8 mouse cellular contexts compared by ENCODE assay signal in genomic region chr7:80400571-80400970, GRCm38 (mm10). TPM values are rescaled to one million over a fixed set of nuclear protein-coding genes. Genes with fewer than 3 reads are reported as not detected.
A peak's percentile ranks its signal among the peaks of the same experiment; 100 is the strongest.
DNase-seq lines count a peak whose midpoint lies in the region; ATAC-seq and TF ChIP-seq lines count a peak whose summit lies in the region.

No protein-coding gene starts in this region.

- no peak for TF ChIP-seq CTCF in forebrain, postnatal 0 days (IDR thresholded peaks at IDR 0.05; ENCODE audit: low read depth)

- no peaks in the 10 kb centered on the region for H3K27me3 ChIP-seq in lung, embryonic 16.5 days (ENCODE audit: control insufficient read depth, insufficient read depth, low read depth, low read length)
- no peaks in the 10 kb centered on the region for H3K27me3 ChIP-seq in forebrain, postnatal 0 days (ENCODE audit: insufficient read depth, low read length)
- H3K27me3 ChIP-seq in limb, embryonic 10.5 days (ENCODE audit: low read depth, poor library complexity, severe bottlenecking) = peaks cover 21% of the 10 kb centered on the region
- no peaks in the 10 kb centered on the region for H3K27me3 ChIP-seq in stomach, embryonic 15.5 days (replicated peaks)

- 0 out of 2 replicates have a peak overlapping the region, but pooled peaks have one; percentile 12 for H3K27ac ChIP-seq in lung, embryonic 16.5 days (ENCODE audit: low read length)
- no peak overlapping the region for H3K27ac ChIP-seq in forebrain, postnatal 0 days (ENCODE audit: low read depth, low read length)
- peak overlapping the region; percentile 96 for H3K27ac ChIP-seq in limb, embryonic 10.5 days
- H3K27ac ChIP-seq in stomach, embryonic 15.5 days = peak overlapping the region; percentile 11

- DNase-seq in lung, adult 18-20 months = no peak
- DNase-seq in forebrain, postnatal 0 days = no peak
- no peak for DNase-seq in limb, embryonic 10.5 days (ENCODE audit: low spot score)
- no peak for DNase-seq in urinary bladder, adult 2 months (ENCODE audit: low spot score)
- no peak for DNase-seq in gastrocnemius, adult 18-20 months (ENCODE audit: low spot score)

- peak overlapping the region; percentile 95 for H3K4me2 ChIP-seq in lung, embryonic 16.5 days (ENCODE audit: low read depth, low read length)
- H3K4me2 ChIP-seq in forebrain, postnatal 0 days (ENCODE audit: low read depth) = peak overlapping the region; percentile 95
- peak overlapping the region; percentile 94; the same call in 1 of the 2 replicates for H3K4me2 ChIP-seq in stomach, embryonic 15.5 days

- peaks cover 19% of the 10 kb centered on the region for H3K36me3 ChIP-seq in lung, embryonic 16.5 days (ENCODE audit: control insufficient read depth, insufficient read depth, low read length)
- H3K36me3 ChIP-seq in forebrain, postnatal 0 days (ENCODE audit: insufficient read depth) = peaks cover 22% of the 10 kb centered on the region
- peaks cover 31% of the 10 kb centered on the region for H3K36me3 ChIP-seq in limb, embryonic 10.5 days
- peaks cover 19% of the 10 kb centered on the region for H3K36me3 ChIP-seq in stomach, embryonic 15.5 days

- peaks cover 30% of the 10 kb centered on the region for H3K4me1 ChIP-seq in lung, embryonic 16.5 days (replicated peaks; ENCODE audit: control insufficient read depth, insufficient read depth, low read length)
- H3K4me1 ChIP-seq in forebrain, postnatal 0 days (ENCODE audit: insufficient read depth) = peaks cover 20% of the 10 kb centered on the region
- peaks cover 37% of the 10 kb centered on the region for H3K4me1 ChIP-seq in limb, embryonic 10.5 days
- peaks cover 19% of the 10 kb centered on the region for H3K4me1 ChIP-seq in stomach, embryonic 15.5 days

- no peaks in the 10 kb centered on the region for H3K9me3 ChIP-seq in lung, embryonic 16.5 days (ENCODE audit: control insufficient read depth, low read length)
- no peaks in the 10 kb centered on the region for H3K9me3 ChIP-seq in forebrain, postnatal 0 days (ENCODE audit: low read length)
- no peaks in the 10 kb centered on the region for H3K9me3 ChIP-seq in limb, embryonic 10.5 days (replicated peaks)
- H3K9me3 ChIP-seq in stomach, embryonic 15.5 days = no peaks in the 10 kb centered on the region

- peak overlapping the region; percentile 97 for H3K9ac ChIP-seq in lung, embryonic 16.5 days (ENCODE audit: low read length)
- no peak overlapping the region for H3K9ac ChIP-seq in forebrain, postnatal 0 days
- no peak overlapping the region for H3K9ac ChIP-seq in stomach, embryonic 15.5 days

- no peak overlapping the region for H3K4me3 ChIP-seq in lung, embryonic 16.5 days (ENCODE audit: low read length)
- H3K4me3 ChIP-seq in forebrain, postnatal 0 days (ENCODE audit: low read depth, low read length) = no peak overlapping the region
- H3K4me3 ChIP-seq in limb, embryonic 10.5 days = peak overlapping the region; percentile 96
- no peak overlapping the region for H3K4me3 ChIP-seq in stomach, embryonic 15.5 days (replicated peaks)

- WGBS in lung, embryonic 16.5 days = 56% methylated on average over 6 of the region's 6 CpGs
- 73% methylated on average over 6 of the region's 6 CpGs for WGBS in forebrain, postnatal 0 days
- 79% methylated on average over 6 of the region's 6 CpGs for WGBS in limb, embryonic 10.5 days
- WGBS in stomach, embryonic 15.5 days = 67% methylated on average over 6 of the region's 6 CpGs

- no peak for ATAC-seq in lung, embryonic 16.5 days (ENCODE audit: low read depth)
- ATAC-seq in forebrain, postnatal 0 days = no peak
- no peak for ATAC-seq in stomach, embryonic 15.5 days (ENCODE audit: insufficient read depth, low FRiP score, low read depth)
- ATAC-seq in megakaryocyte progenitor cell, adult 5-6 weeks (replicated peaks; ENCODE audit: poor library complexity) = no peak

RNA-seq across cellular contexts. Expression of gene Furin, which starts 4.7 kb away (rescaled TPM):
- 12.6 and 12.7 TPM in 2 replicates for polyA plus RNA-seq in lung, embryonic 16.5 days (2015; fragmentation: Nextera tagmentation; extraction: Ambion mirVana)
- 16.9 and 21.8 TPM in 2 replicates for total RNA-seq in forebrain, postnatal 0 days (2014; rRNA removed)
- 6.8 and 7.7 TPM in 2 replicates for polyA plus RNA-seq in forebrain, postnatal 0 days (2015; fragmentation: Nextera tagmentation; extraction: Ambion mirVana)
- 8.8 and 9.4 TPM in 2 replicates for polyA plus RNA-seq in limb, embryonic 10.5 days (2016; fragmentation: Nextera tagmentation; extraction: Ambion mirVana)
- polyA plus RNA-seq in stomach, embryonic 15.5 days (2015; fragmentation: Nextera tagmentation; extraction: Ambion mirVana) = 11.6 and 12.5 TPM in 2 replicates
- 25.3 and 40.7 TPM in 2 replicates for polyA plus RNA-seq in urinary bladder, adult 2 months (2012; rRNA removed)
- 10 to 100 TPM; 52.8 to 53.9 TPM for total RNA-seq in gastrocnemius, adult 18-20 months (2021)
- total RNA-seq in megakaryocyte progenitor cell, adult 5-6 weeks (2015) = 13.8 and 15.6 TPM in 2 replicates
- 7.2 and 10.2 TPM in 2 replicates for total RNA-seq in megakaryocyte progenitor cell, adult 5-6 weeks (2017)

RNA-seq across cellular contexts. Expression of gene Fes, which starts 12.8 kb away (rescaled TPM):
- polyA plus RNA-seq in lung, embryonic 16.5 days (2015; fragmentation: Nextera tagmentation; extraction: Ambion mirVana) = 18.5 and 19.3 TPM in 2 replicates
- total RNA-seq in forebrain, postnatal 0 days (2014; rRNA removed) = 4.5 and 6.4 TPM in 2 replicates
- 2.5 and 2.8 TPM in 2 replicates for polyA plus RNA-seq in forebrain, postnatal 0 days (2015; fragmentation: Nextera tagmentation; extraction: Ambion mirVana)
- 7.6 and 13.2 TPM in 2 replicates for polyA plus RNA-seq in limb, embryonic 10.5 days (2016; fragmentation: Nextera tagmentation; extraction: Ambion mirVana)
- 12.5 and 13.5 TPM in 2 replicates for polyA plus RNA-seq in stomach, embryonic 15.5 days (2015; fragmentation: Nextera tagmentation; extraction: Ambion mirVana)
- 22.6 and 24.0 TPM in 2 replicates for polyA plus RNA-seq in urinary bladder, adult 2 months (2012; rRNA removed)
- 1 to 10 TPM; 2.0 to 3.5 TPM for total RNA-seq in gastrocnemius, adult 18-20 months (2021)
- total RNA-seq in megakaryocyte progenitor cell, adult 5-6 weeks (2015) = 117 and 126 TPM in 2 replicates
- total RNA-seq in megakaryocyte progenitor cell, adult 5-6 weeks (2017) = 97.6 and 158 TPM in 2 replicates

RNA-seq across cellular contexts. Expression of gene Man2a2, which starts 29.4 kb away (rescaled TPM):
- polyA plus RNA-seq in lung, embryonic 16.5 days (2015; fragmentation: Nextera tagmentation; extraction: Ambion mirVana) = 20.4 and 21.1 TPM in 2 replicates
- 49.4 and 54.8 TPM in 2 replicates for total RNA-seq in forebrain, postnatal 0 days (2014; rRNA removed)
- polyA plus RNA-seq in forebrain, postnatal 0 days (2015; fragmentation: Nextera tagmentation; extraction: Ambion mirVana) = 6.5 and 12.0 TPM in 2 replicates
- 19.7 and 23.1 TPM in 2 replicates for polyA plus RNA-seq in limb, embryonic 10.5 days (2016; fragmentation: Nextera tagmentation; extraction: Ambion mirVana)
- polyA plus RNA-seq in stomach, embryonic 15.5 days (2015; fragmentation: Nextera tagmentation; extraction: Ambion mirVana) = 16.3 and 16.4 TPM in 2 replicates
- 37.1 and 49.6 TPM in 2 replicates for polyA plus RNA-seq in urinary bladder, adult 2 months (2012; rRNA removed)
- total RNA-seq in gastrocnemius, adult 18-20 months (2021) = 100 to 1,000 TPM; 132 to 136 TPM
- 31.2 and 32.6 TPM in 2 replicates for total RNA-seq in megakaryocyte progenitor cell, adult 5-6 weeks (2015)
- 37.9 and 44.0 TPM in 2 replicates for total RNA-seq in megakaryocyte progenitor cell, adult 5-6 weeks (2017)

RNA-seq across cellular contexts. Expression of gene Hddc3, which starts 57.7 kb away (rescaled TPM):
- 20.9 and 21.9 TPM in 2 replicates for polyA plus RNA-seq in lung, embryonic 16.5 days (2015; fragmentation: Nextera tagmentation; extraction: Ambion mirVana)
- 33.2 and 44.4 TPM in 2 replicates for total RNA-seq in forebrain, postnatal 0 days (2014; rRNA removed)
- polyA plus RNA-seq in forebrain, postnatal 0 days (2015; fragmentation: Nextera tagmentation; extraction: Ambion mirVana) = 14.6 and 16.7 TPM in 2 replicates
- 21.0 and 25.6 TPM in 2 replicates for polyA plus RNA-seq in limb, embryonic 10.5 days (2016; fragmentation: Nextera tagmentation; extraction: Ambion mirVana)
- polyA plus RNA-seq in stomach, embryonic 15.5 days (2015; fragmentation: Nextera tagmentation; extraction: Ambion mirVana) = 16.4 and 20.1 TPM in 2 replicates
- polyA plus RNA-seq in urinary bladder, adult 2 months (2012; rRNA removed) = 33.3 and 40.9 TPM in 2 replicates
- total RNA-seq in gastrocnemius, adult 18-20 months (2021) = 10 to 100 TPM; 28.8 to 31.7 TPM
- 15.1 and 20.4 TPM in 2 replicates for total RNA-seq in megakaryocyte progenitor cell, adult 5-6 weeks (2015)
- 9.1 and 24.0 TPM in 2 replicates for total RNA-seq in megakaryocyte progenitor cell, adult 5-6 weeks (2017)

RNA-seq across cellular contexts. Expression of gene Unc45a, which starts 59.8 kb away (rescaled TPM):
- polyA plus RNA-seq in lung, embryonic 16.5 days (2015; fragmentation: Nextera tagmentation; extraction: Ambion mirVana) = 40.8 and 42.3 TPM in 2 replicates
- total RNA-seq in forebrain, postnatal 0 days (2014; rRNA removed) = 49.2 and 69.4 TPM in 2 replicates
- 35.2 and 50.1 TPM in 2 replicates for polyA plus RNA-seq in forebrain, postnatal 0 days (2015; fragmentation: Nextera tagmentation; extraction: Ambion mirVana)
- 51.8 and 53.3 TPM in 2 replicates for polyA plus RNA-seq in limb, embryonic 10.5 days (2016; fragmentation: Nextera tagmentation; extraction: Ambion mirVana)
- 35.5 and 38.3 TPM in 2 replicates for polyA plus RNA-seq in stomach, embryonic 15.5 days (2015; fragmentation: Nextera tagmentation; extraction: Ambion mirVana)
- 92.8 and 117 TPM in 2 replicates for polyA plus RNA-seq in urinary bladder, adult 2 months (2012; rRNA removed)
- total RNA-seq in gastrocnemius, adult 18-20 months (2021) = 10 to 100 TPM in 1 of 2 experiments, 1 to 10 TPM in 1; 9.9 to 10.1 TPM
- 5.4 TPM in 2 replicates for total RNA-seq in megakaryocyte progenitor cell, adult 5-6 weeks (2015)
- 15.6 and 16.6 TPM in 2 replicates for total RNA-seq in megakaryocyte progenitor cell, adult 5-6 weeks (2017)
